Mouse (Mus musculus) layer of hippocampus, adult 2 months (tissue): ENCODE measurements around the gene Col16a1. TPM values are rescaled to one million over a fixed set of nuclear protein-coding genes. Genes with fewer than 3 reads are reported as not detected.

ENCODE experiments used
- DNase-seq, 2 experiments: peaks; one replicate each; pipeline ENCODE4 v3.0.0; 2022; ENCODE audit warnings: low spot score in 2 of 2
- H3K27ac ChIP-seq: fragments of 200-600 bp; 2 replicates; pipeline ENCODE4 v1.8.1; 2022
- H3K4me3 ChIP-seq: fragments of 200-600 bp; 2 replicates; pipeline ENCODE4 v1.8.1; 2022; ENCODE audit warnings: mild to moderate bottlenecking
- CTCF ChIP-seq: fragments of 200-600 bp; conservative IDR thresholded peaks from 2 replicates; pipeline ENCODE4 v1.8.1; 2022; ENCODE audit warnings: antibody characterized with exemption, mild to moderate bottlenecking, moderate library complexity
- total RNA-seq, 2 experiments: library from RNA; stranded (reverse); gene quantifications; 2 replicates each; pipeline ENCODE4 v1.2.3; 2021

Gene Col16a1
- total RNA-seq, 2 experiments from 2014 or later: 14.5 to 15.2 TPM

DNA sequence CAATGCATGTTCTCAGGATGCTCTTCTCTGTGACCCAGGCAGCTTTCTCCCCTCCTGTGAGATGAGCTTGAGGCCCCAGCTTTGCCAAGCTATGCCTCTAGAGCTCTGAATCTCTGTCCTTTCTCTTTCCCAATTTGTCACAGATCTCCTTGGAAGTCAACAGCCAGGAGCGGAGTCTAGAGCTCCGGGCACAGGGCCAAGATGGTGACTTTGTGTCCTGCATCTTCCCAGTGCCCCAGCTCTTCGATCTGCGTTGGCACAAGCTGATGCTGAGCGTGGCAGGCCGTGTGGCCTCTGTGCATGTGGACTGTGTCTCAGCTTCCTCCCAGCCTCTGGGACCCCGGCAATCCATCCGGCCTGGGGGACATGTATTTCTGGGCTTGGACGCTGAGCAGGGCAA lies 5.5 kb downstream of the Col16a1 start:
- no peak overlapping the region for H3K27ac ChIP-seq
- DNase-seq: no peak
- TF ChIP-seq CTCF: no peak
- no peak overlapping the region for H3K4me3 ChIP-seq

DNA sequence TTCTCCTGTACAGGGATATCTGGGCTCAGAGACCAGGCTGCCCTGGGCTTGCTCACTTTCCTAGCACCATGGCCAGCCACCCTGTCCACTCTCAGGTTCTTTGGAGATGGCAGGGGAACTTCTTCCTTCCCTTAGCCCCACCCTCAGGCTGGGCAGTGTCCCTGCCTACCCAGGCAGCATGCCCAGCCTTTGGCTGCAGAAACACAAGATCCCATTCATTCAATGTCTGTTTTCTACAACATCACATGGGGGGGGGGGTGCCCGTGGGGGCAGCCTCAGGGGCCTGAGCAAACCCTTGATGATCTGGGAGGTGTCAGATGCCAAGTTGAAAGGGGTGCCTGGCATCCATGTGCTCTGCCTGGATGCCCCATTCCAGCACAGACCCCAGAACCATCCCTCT lies 7.1 kb downstream of the Col16a1 start:
- Histone ChIP-seq H3K27ac (peak overlapping the region; percentile 82), H3K4me3 (peak overlapping the region; percentile 17; the same call in 1 of the 2 replicates)
- TF ChIP-seq CTCF: no peak
- no peak for DNase-seq

DNA sequence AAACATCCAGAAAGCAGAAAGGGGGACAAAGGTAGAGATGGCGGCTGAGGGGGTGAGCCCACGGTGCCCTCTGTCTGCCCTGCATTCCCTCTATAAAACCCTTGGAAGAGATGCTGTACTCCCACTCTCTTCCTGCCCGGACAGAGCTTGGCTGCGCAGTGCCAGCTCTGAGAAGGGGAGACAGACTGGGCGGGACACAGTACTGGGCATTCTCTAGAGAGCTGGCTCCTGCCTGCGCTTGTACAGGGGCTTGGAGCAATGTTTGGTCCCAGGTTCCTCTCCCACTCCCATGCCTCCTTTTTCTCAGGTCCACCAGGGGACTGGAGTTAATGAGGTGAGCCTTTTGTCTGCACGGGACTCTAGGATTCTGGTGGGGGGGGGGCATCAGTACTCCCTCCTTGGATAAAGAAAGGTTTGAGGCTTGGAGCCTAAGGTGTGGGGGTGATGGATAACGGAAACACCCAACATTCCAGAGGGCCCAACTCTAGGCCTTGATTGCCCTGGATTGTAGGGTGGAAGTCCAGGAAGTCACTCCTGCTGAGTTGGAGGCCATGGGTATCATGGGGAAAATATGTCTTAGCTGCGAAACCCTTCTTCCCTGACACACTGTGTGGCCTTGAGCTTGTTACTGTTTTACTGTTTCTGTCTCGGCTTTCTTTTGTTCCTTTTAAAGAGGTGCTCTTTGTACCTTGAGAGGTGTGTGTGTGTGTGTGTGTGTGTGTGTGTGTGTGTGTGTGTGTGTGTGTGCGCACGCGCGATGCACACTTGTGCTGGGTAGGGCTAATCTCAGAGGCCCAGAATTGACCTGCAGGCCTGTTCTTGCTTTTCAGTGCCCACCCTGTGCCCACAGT lies 7.7 kb downstream of the Col16a1 start:
- peak overlapping the region; percentile 82 for H3K27ac ChIP-seq
- peak overlapping the region; percentile 17; the same call in 1 of the 2 replicates for H3K4me3 ChIP-seq
- DNase-seq: no peak
- no peak for TF ChIP-seq CTCF

GRCm38 (mm10) chr4:130056011-130056322 lies 8.3 kb downstream of the Col16a1 start:
- Histone ChIP-seq H3K27ac (no peak overlapping the region), H3K4me3 (no peak overlapping the region)
- TF ChIP-seq CTCF: no peak
- no peak for DNase-seq

DNA sequence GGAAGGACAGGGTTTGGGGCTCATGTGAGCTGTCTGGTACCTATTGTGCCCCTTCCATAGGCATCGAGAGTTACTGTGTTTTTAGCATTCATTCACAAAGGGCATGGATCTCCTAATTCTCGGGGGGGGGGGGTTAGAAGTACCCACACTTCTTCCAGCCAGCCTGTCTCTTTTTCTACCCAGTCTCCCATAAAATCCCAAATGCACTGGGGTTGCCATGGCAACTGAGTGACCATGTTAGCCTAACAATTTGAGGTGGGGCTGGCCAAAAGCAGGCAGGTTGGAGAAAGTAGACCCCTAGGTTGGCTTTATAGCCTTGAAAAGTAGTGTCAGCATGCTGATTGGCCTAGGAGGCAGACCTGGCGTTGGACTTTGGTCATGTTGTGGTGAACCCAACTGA lies 8.8 kb downstream of the Col16a1 start:
- TF ChIP-seq CTCF: no peak
- Histone ChIP-seq H3K4me3 (no peak overlapping the region), H3K27ac (no peak overlapping the region)
- no peak for DNase-seq

DNA sequence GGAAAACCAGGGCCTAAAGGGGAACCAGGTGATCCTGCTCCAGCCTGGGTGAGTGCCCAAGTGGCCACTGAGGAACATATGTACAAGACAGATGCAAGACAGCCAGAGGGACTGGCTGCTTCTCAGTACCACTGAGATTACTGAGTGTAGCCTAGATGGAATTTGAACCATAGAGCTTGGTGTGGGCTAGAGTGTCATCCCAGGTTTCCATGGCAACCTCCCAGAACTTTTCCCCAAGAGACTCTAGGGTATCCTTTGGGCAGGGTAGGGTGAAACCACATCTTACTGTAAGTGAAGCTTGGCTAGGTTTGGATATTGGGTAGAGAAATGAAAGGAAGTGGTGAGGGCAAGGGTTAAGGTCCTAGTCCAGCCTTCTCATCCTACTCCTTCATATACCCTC lies 13.3 kb downstream of the Col16a1 start:
- H3K4me3 ChIP-seq: no peak overlapping the region
- DNase-seq: no peak
- TF ChIP-seq CTCF: no peak
- no peak overlapping the region for H3K27ac ChIP-seq

DNA sequence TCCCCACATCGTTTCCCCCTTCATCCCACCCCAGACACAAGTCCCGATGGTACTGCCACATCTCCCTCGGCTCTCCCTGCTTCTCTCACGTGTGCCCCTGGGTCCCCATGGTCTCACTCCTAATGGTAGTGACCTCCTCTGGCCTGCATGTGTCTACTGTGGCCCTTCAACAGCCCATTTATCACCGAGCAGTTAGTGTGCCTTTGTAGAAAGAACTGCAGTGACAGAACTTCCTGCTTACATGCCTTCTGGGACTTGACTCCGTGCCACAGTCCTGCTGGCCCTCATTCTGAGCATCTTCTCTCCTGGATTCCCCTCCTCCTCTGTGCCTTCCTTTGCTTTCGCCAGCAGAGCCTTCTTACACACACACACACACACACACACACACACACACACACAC lies 15.6 kb downstream of the Col16a1 start:
- Histone ChIP-seq H3K27ac (no peak overlapping the region), H3K4me3 (no peak overlapping the region)
- no peak for TF ChIP-seq CTCF
- no peak for DNase-seq

GRCm38 (mm10) chr4:130066816-130067215 lies 19.2 kb downstream of the Col16a1 start:
- H3K27ac ChIP-seq: no peak overlapping the region
- TF ChIP-seq CTCF: peak; percentile 87
- H3K4me3 ChIP-seq: no peak overlapping the region
- DNase-seq: peak in 1 of 2 experiments; percentile 51

DNA sequence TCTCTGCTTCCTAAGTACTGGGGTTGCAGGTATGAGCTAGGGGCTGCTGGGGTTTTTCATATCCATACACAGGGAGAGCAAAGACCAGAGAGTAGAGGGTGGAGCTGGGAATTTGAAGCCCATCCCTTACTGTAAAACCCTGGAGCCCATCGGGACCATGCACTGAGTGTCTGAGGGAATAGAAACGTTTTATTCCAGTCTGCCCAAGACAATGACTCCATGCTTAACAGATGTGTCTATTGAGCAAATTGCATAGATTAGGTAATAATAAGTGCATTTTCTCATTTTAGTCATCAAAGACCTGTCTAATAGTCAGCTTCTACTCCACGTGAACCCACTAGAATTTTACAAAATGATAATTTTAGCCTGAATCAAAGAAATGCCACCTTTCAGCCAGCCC lies 22.9 kb downstream of the Col16a1 start:
- no peak for DNase-seq
- Histone ChIP-seq H3K27ac (no peak overlapping the region), H3K4me3 (no peak overlapping the region)
- TF ChIP-seq CTCF: no peak

- Histone ChIP-seq H3K27ac (no peak overlapping the region), H3K4me3 (no peak overlapping the region)
- no peak for TF ChIP-seq CTCF
- no peak for DNase-seq
Measured at GRCm38 (mm10) chr4:130071758-130072157, 24.1 kb downstream of the Col16a1 start.

GRCm38 (mm10) chr4:130073367-130073766 lies 25.7 kb downstream of the Col16a1 start:
- H3K27ac ChIP-seq: no peak overlapping the region
- DNase-seq: no peak
- no peak overlapping the region for H3K4me3 ChIP-seq
- TF ChIP-seq CTCF: no peak

DNA sequence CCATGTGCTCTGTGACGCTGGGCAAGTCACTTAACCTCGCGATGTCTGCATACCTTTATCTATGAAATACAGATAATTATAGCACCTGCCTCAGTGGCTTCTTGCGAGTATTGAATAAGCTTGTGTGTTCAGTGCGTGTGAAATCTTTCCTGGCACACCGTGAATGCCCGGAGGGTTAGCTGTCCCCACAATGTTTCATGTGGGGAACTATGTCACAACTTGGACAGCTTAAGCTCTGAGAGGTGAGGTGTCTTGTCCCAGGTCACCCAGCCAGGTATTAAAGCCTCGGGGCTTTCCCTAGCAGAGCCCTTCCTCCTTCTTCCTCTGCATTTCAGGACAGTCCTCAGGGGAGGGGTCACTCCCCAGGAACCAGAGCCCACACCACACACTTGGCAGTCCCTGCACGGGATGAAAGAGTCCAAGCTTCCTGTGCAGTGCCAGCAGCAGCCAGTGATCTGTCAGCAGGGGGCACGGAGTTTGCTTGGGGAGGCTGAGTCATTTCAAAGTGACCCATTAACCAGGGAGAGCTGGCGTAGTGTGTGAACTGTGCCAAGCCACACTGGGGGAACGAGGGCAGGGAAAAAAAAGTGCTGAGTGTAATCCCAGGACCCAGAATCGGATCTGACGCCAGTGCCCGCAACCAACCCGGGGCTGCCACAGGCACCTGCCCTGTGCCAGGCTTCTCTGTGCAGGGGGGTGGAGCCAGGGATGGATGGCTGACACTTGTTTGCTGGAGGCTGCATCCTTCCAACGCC lies 27.3 kb downstream of the Col16a1 start:
- TF ChIP-seq CTCF: peak; percentile 19; the same call in 1 of the 2 replicates
- no peak overlapping the region for H3K27ac ChIP-seq
- peak; percentile 29 to 48 for DNase-seq
- H3K4me3 ChIP-seq: no peak overlapping the region

DNA sequence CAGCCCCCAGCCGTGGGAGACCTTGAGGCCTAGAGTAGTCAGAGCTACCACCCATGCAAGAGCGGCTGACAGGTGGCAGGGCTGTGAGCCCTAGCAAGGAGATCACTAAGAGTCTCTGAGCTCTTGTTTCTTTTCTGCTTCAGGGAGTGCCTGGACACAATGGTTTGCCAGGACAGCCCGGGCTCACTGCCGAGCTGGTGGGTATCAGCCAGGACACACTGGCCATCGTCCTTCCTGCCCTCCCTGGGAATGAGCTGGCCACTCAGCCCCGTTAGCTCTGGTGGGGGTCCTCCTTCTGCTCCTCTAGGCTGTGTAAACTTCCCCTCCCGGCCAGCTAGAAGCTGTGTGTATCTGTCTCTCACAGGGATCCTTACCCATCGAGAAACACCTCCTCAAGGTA lies 29.2 kb downstream of the Col16a1 start:
- DNase-seq: no peak
- TF ChIP-seq CTCF: no peak
- Histone ChIP-seq H3K4me3 (no peak overlapping the region), H3K27ac (no peak overlapping the region)

DNA sequence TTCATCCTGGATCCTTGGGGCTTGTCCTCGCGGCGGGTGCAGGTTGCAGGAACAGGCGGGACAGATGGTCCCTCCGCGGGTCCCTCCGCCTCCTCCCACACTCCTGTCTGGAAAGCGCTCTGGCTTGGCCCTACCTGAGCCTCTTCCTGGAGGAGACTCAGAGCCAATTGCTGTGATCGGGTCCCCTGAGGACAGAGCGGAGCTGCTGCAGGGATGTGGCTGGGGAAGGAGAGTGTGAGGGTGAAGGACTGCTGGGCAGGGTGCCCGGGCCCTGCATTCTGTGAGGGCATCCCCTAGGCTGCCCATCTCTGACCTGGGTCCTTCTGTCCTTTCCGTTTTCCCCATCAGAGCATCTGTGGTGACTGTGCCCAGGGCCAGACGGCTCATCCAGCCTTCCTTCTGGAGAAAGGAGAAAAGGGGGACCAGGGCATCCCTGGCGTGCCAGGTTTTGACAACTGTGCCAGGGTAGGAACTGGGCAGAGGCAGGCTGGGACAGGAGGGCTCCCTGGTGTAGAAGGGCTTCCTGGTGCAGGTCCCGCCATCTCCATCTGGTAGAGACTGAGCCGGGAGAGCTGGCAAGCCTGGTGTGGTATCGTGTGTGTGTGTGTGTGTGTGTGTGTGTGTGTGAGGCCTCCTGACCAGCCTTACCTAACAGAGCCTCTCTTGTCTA lies 31.3 kb downstream of the Col16a1 start:
- Histone ChIP-seq H3K4me3 (no peak overlapping the region), H3K27ac (no peak overlapping the region)
- TF ChIP-seq CTCF: no peak
- DNase-seq: peak in 1 of 2 experiments; percentile 25
